Mouse (Mus musculus) kidney, postnatal 25 days (tissue): ENCODE results near the gene Fbxo5.

Source experiments
- DNase-seq, 2 experiments: peaks; one replicate each; pipeline ENCODE4 v3.0.0; 2021; ENCODE audit warnings: mixed read lengths in 2 of 2

Fbxo5 gene

GRCm38 (mm10) chr10:5805243-5805730 lies at the start of gene Fbxo5:
Gene Fbxo5 (minus strand): TSS chr10:5805600.
- peak; percentile 98 to 99 for DNase-seq

- no peak for DNase-seq
These were observed 48.0 kb upstream of the Fbxo5 start for GRCm38 (mm10) chr10:5853290-5853868.

- DNase-seq, result no peak
These were observed 41.5 kb upstream of the Fbxo5 start for GRCm38 (mm10) chr10:5846939-5847338.

GRCm38 (mm10) chr10:5841369-5841768 lies 36.0 kb upstream of the Fbxo5 start:
- peak; percentile 48 to 82 for DNase-seq

GRCm38 (mm10) chr10:5826336-5827025 lies 21.1 kb upstream of the Fbxo5 start:
- DNase-seq, result no peak

GRCm38 (mm10) chr10:5824779-5825178 lies 19.4 kb upstream of the Fbxo5 start:
- peak in 1 of 2 experiments; percentile 64 for DNase-seq

GRCm38 (mm10) chr10:5823740-5824491 lies 18.5 kb upstream of the Fbxo5 start, which contains the start of gene Mtrf1l:
Gene Mtrf1l (minus strand): TSS chr10:5823910.
- DNase-seq, result peak; percentile 98 to 99

GRCm38 (mm10) chr10:5823291-5823739 lies 17.9 kb upstream of the Fbxo5 start:
- DNase-seq, result peak in 1 of 2 experiments; percentile 15

- no peak for DNase-seq
These were observed 13.4 kb upstream of the Fbxo5 start for GRCm38 (mm10) chr10:5818772-5819171.

- no peak for DNase-seq
These were observed 10.6 kb upstream of the Fbxo5 start for GRCm38 (mm10) chr10:5815968-5816367.

- DNase-seq, result no peak
These were observed 8.3 kb upstream of the Fbxo5 start for GRCm38 (mm10) chr10:5813724-5814123.

- no peak for DNase-seq
These were observed 2.3 kb upstream of the Fbxo5 start for GRCm38 (mm10) chr10:5807683-5808082.

- no peak for DNase-seq
These were observed 1.6 kb upstream of the Fbxo5 start for GRCm38 (mm10) chr10:5806996-5807395.

- peak in 1 of 2 experiments; percentile 9 for DNase-seq
These were observed 1.0 kb upstream of the Fbxo5 start for GRCm38 (mm10) chr10:5806416-5806815.

GRCm38 (mm10) chr10:5805731-5806307 lies 419 bp upstream of the Fbxo5 start:
- DNase-seq, result peak; percentile 95 to 98

GRCm38 (mm10) chr10:5804691-5805156 lies 676 bp downstream of the Fbxo5 start:
- no peak for DNase-seq

- DNase-seq, result no peak
These were observed 1.7 kb downstream of the Fbxo5 start for GRCm38 (mm10) chr10:5803739-5804138.

GRCm38 (mm10) chr10:5802866-5803265 lies 2.5 kb downstream of the Fbxo5 start:
- DNase-seq, result no peak

GRCm38 (mm10) chr10:5800490-5800889 lies 4.9 kb downstream of the Fbxo5 start:
- DNase-seq, result no peak

- no peak for DNase-seq
These were observed 7.3 kb downstream of the Fbxo5 start for GRCm38 (mm10) chr10:5798069-5798468.

- peak; percentile 38 to 69 for DNase-seq
These were observed 14.7 kb downstream of the Fbxo5 start for GRCm38 (mm10) chr10:5790657-5791056.

GRCm38 (mm10) chr10:5786923-5787322 lies 18.5 kb downstream of the Fbxo5 start:
- peak in 1 of 2 experiments; percentile 33 for DNase-seq
